Mouse (Mus musculus) layer of hippocampus, postnatal 10 days (tissue): ENCODE data around the gene Tnpo1. TPM values are rescaled to one million over a fixed set of nuclear protein-coding genes. Genes with fewer than 3 reads are reported as not detected.
"Not testable (repeated sequence)": the region's sequence is repeated elsewhere in the genome, so short reads cannot be mapped to it uniquely, and the experiment has no call there.

Experiments used
- DNase-seq, 2 experiments: peaks; one replicate each; pipeline ENCODE4 v3.0.0; 2021; ENCODE audit warnings: low spot score in 2 of 2
- total RNA-seq, 2 experiments: library from RNA; stranded (reverse); gene quantifications; 2 replicates each; pipeline ENCODE4 v1.2.3; 2021

The Tnpo1 gene
- total RNA-seq, 2 experiments from 2014 or later: 64.7 to 69.3 TPM

DNA sequence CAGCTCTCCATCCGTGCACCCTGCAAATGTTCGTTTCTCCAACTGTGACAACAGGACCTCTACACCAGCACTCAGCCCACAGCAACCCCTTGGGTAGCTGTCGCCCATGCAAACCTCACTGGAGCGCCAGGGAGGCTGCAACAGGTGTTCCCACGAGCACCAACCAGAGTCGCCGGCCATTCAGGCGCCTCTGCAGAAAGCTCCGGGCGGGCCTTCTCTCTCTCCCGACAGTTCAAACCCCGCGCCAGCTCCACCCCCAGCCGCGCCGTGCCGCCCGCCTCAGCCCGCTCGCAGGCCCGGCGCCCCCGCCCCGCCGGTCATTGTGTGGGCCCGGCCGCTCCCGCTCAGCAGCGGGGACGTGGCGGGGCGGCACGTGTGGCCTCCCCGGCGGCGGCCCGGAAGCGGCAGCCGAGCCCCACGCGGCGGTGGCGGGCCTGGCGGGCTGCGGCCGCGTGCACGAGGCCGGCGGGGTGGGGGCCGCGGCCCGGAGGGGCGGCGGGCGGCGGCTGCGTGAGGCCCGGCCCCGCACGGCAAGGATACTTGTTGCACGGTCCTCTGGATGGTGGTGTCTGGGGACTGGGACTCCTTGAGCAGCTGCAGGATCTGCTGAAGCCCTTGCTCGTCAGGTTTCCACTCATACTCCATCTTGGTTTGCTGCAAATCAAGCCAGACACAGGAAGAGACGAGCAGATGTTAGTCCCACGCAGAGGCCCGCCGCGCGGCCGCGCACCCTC, 35.9 kb downstream of the Tnpo1 start:
- peak; percentile 43 to 70 for DNase-seq

DNA sequence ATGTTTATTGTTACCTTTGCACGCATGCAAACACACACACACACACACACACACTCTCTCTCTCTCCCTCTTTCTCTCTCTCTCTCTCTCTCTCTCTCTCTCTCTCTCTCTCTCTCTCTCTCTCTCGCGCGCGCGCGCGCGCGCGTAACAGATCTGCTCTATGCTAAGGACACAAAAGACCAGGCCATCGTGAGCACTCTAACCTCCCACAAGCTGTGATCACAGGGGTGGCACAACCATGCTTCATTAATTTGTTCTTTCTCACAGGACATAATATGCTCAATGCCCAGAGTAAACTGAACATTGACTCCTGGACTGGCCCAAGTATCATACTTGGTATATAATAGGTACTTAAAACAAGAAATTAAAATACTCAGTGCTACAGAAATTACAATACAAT, 37.0 kb downstream of the Tnpo1 start:
- DNase-seq: no peak

DNA sequence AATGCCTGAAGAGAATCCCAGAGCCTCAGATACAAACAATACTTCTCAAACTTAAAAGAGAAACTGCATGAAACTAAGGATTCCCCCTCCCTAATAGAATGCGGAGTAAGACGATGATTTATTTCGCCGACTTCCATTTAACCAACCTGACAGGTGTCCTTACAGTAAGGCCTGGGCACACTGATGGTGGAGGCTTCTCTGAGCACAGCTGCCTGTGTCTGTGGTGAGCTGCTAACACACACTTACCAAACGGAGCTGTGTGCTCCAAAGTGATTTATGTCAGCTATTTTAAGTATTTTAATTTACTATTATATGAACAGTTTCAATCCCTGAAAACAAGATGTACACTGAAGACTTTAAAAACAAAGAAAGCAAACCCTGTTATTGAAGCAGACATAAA, 42.4 kb downstream of the Tnpo1 start:
- no peak for DNase-seq

DNA sequence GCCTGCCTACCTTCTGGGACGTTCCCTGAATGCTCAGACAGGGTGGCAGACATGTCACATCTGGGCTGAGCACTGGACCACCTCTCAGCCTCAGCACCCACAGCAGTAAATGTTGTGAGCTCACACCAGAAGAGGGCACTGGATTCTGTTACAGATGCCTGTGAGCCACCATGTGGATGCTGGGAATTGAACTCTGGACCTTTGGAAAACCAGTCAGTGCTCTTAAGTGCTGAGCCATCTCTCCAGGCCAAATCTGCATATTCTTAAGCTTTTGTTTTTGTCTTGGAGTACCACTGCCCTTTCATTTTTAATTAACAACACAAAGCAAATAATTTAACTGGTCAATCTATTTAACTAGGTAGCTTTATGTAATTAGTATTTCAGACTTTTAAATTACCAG, 44.2 kb downstream of the Tnpo1 start:
- no peak for DNase-seq

DNA sequence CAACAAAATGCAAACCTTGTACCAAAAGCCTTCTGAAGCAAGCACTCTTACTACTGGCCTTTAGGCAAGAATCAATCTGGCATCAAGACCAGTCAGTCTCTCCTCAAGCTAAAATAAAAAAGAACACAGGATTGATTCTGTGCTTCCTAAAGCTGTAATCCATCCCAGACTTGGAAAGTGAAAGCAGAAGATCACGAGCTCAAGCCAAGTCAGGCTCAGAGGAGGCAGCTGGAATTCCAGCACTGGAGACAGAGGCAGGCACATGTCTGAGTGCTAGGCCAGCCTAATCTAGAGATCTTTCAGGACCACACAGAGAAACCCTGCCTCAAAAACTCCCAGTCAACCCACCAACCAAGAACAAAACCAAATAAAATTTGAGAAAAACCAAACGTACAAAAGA, 45.8 kb downstream of the Tnpo1 start:
- no peak for DNase-seq

DNA sequence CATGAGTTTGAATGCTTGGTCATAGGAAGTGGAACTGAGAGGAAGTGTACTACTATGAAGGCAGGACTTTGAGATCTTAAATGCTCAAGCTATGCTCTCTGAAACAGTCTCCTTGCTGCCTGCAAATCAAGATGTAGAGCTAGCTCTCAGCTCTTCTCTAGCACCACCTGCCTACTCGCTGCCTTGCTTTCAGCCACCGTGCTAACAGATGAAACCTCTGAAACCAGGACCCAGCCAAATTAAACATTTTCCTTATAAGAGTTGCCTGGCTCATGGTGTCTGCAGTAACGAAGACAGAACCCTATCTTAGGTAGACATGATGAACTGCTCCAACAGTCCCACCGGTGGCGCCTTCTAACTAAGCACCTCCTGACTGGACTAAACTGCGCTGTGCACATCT, 46.8 kb downstream of the Tnpo1 start:
- no peak for DNase-seq

DNA sequence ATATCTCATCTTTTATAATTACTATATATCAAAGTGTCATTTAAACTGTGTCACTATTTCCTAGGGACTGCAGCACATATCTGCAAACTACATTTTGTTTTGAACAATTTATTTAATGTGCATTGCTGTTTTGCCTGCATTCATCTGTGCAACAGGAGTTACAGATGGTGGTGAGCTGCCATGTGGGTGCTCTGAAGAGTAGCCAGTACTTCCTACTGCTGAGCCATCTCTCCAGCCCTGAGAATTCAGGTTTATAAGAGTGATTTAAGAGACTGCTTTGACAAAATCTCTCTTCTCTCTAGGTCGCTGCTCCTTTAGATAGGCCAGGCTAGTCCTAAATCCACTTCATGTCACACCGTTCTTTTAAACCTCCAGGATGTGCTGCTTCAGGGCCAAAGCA, 49.0 kb downstream of the Tnpo1 start:
- DNase-seq: no peak

DNA sequence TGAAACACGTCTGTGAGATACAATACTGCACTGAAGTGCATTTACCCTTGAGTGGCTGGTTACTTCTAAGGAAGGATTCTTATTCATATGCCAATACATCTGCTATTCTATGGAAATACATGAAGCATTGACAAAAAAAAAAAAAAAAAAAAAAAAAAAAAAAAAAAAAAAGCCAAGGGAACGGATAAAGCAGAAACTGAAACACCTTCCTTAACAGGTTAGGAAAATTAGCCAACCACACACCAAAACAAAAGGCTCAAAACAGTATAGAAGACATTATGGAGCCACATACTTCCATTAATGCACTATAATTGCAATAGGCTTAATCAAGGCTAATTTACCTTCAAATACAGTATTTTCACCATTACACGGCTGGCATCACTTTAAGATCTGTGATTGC, 51.5 kb downstream of the Tnpo1 start:
- DNase-seq: no peak

DNA sequence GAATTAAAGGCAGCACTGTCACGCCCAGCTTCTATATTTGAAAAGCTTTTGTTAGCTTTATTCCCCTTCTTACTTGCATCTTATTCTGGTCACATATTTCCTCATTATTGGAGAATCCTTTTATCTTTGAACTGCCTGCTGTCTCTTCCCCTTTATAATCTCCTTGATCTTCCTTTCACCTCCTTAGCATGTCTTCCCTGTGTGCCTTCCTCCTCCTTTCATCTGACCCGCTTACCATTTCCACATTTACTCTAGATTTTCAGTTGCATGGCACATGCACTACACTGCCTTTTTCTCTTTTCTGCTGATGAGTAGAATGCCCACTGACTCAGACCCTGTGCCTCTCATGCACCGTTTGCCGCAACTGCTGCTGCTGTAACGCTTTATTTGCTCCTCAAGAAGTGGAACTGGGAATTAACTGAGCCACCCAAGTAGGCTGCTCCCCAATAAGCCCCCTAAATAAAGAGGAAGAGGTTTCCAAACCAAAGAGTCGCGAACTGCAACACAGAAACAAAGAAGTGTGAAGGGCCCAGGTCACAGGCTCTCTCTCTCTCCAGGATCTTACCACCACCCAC, 53.8 kb downstream of the Tnpo1 start:
- no peak for DNase-seq

DNA sequence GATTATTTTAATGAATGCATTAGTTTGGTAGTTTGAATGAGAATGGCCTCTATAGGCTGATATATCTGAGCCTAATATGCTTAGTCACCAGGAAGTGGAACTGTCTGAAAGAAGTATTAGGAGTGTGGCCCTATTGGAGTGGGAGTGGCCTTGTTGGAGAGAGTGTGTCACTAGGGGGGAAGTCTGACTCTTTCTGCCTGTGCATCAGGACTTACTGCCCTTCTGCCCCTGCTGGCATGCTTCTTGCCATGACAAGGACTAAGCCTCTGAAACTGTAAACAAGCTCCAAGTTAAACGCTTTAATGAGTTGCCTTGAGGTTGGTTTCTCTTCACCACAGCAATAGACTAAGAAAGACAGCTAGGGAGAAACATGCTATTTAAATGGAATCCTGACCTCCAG, 54.9 kb downstream of the Tnpo1 start:
- no peak for DNase-seq

DNA sequence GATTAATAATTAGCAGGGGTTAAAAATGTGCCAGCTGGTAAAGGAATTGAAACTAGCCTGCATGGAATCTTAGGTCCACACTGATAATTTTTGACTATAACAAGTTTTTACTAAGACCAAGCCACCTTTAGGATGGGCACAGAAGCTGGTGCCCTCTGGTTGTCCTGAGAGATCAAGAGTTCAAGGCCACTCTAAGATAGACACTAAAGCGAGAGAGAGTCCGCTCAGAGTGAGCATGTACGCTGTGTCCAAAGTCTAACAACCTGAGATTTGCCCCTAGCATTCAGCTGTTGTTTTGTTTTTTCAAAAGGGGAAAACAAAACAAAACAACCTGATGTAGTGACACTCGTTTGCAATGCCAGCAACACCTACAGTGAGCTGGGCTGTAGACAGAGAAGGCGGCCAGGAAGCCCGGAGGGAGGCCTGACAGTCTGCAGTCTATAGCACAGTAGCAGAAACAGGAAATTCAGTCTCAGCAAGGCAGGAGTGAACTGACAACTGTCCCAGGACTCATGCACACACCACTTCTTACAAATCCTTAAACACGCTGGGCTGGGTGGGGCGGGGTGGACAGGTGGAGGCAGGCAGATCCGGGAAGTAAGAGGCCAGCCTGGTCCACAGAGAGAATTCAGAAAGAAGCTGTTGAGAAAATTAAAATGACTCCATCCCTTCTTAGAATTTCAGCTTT, 57.8 kb downstream of the Tnpo1 start:
- no peak for DNase-seq

DNA sequence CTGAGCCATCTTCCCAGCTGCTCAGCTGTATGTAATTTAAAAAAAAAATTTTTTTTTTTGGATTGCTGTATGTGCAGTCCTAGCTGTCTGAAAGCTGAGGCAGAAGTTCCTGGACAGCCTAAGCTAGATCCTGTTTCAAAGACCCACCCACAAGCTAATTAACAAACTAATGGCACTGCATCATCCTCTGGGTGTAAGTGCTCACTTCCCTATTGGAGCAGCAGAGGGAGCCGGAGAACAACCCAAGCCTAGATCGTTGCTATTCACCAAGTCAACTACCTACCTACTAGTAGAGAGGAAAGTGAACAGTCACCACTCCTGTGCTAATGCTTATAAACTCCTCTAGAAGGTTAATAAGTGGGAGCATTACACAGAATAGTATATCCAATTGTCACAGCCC, 58.4 kb downstream of the Tnpo1 start:
- peak; percentile 56 to 69 for DNase-seq

DNA sequence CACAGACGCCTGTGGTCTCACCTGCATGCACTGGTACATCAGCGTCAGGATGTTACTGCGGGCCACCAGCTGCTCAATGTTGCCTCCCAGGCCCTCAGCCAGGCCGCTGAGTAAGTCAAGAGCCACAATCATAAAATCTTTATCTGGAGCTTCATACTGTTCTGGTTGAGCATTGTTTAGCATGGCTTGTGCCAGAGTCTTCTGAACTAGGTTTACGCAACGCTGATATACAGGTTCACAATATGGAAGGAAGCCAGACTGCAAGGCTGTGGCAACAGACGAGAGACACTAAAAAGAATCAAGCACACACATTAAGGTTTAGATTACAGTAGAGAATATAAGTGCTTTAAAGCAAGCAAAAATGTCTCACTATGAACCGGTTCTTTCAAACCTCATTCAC, 70.9 kb downstream of the Tnpo1 start:
- DNase-seq: no peak

DNA sequence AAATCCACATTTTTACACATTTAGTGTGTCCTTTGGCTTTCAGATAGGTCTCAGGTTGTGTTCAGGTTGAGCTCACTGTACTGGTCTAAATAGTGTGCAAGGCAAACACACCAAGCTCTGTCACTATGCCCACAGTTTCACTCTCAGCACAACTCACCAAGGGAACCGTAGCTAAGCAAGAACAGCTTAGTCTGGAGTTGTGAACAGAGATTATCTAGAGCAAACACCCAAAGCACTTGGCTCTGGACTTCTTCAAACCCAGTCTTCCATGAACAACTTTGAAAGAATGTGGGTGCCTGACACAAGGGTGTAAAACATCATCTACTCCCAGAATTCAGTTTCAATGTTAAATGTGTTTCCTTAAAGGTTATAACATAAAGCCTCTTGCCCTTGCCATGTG, 80.4 kb downstream of the Tnpo1 start:
- no peak for DNase-seq

DNA sequence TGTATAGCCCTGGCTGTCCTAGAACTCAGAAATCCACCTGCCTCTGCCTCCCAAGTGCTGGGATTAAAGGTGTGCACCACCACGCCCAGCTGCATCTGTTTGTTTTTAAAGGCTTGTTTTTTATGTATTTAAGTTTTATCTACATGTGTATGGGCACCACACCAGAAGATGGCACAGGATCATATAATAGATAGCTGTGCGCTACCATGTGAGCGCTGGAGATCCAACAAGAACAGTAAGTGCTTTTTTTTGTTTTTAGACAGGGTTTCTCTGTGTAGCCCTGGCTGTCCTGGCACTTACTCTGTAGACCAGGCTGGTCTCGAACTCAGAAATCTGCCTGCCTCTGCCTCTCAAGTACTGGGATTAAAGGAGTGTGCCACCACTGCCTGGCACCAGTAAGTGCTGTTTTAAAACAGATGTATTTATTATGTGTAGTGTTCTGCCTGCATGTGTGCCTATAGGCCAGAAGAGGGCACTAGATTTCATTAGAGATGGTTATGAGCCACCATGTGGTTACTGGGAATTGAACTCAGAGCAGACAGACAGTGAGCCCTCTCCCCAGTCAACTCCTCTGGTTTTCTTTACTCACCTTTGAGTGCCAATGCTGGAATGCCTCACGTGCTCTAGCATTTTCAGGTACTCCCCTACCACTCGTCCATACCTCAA, 89.6 kb downstream of the Tnpo1 start:
- DNase-seq: no peak

DNA sequence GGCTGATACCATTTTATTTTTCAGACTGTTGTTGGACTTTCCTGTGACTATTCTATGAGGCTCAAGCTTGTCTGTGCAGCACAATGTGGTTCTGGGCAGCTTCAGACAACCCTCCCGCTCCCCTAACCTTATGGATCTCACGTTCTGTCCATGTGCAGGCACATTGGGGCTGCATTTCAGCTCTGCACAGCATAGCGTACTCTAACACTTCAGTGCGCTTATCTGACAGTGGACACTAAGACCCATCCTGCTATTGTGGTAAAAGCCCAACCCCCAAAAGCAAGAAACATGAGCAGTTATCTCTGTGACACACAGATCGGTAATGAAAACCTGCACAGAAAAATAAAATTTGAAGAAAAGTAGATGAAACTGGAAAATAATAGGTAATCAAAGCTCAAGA, 90.4 kb downstream of the Tnpo1 start:
- DNase-seq: no peak

DNA sequence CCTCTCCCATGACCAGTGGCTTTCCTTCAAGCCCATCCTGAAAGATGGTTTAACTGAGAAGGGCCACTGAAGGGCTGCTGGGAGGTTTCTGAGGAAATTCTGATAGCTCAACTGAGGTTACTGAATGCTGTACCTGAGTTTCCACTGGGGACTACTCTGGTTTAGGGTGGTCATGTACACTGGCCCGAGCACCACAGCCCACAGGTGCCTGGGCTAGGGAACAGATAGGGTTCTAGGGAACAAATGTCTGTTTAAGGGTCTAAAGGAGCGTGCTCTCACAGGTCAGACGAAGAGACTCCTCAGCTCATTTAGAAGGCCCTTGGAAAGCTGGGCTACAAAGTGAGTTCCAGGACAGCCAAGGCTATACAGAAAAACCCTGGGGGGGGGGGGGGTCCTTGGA, 91.5 kb downstream of the Tnpo1 start:
- DNase-seq: no peak

DNA sequence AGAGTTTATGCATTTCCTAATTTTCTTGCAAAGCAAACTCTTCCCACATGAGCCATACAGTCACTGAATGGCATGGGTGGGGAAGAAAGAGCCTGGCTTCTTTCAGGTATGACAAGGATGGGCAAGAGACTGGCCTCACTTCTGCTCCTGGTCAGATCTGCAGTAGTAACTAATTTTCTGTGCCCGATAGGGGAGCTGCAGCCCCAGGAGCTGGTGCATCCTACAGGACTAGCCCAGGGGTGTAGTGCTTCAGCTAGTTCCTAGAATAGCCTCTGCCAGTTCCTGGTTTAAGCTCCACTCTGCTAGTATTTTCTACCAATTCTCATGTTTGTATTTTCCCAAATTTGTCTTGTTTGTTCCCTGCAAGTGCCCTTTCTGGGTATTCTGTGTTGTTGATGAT, 92.0 kb downstream of the Tnpo1 start:
- DNase-seq: peak in 1 of 2 experiments; percentile 5

DNA sequence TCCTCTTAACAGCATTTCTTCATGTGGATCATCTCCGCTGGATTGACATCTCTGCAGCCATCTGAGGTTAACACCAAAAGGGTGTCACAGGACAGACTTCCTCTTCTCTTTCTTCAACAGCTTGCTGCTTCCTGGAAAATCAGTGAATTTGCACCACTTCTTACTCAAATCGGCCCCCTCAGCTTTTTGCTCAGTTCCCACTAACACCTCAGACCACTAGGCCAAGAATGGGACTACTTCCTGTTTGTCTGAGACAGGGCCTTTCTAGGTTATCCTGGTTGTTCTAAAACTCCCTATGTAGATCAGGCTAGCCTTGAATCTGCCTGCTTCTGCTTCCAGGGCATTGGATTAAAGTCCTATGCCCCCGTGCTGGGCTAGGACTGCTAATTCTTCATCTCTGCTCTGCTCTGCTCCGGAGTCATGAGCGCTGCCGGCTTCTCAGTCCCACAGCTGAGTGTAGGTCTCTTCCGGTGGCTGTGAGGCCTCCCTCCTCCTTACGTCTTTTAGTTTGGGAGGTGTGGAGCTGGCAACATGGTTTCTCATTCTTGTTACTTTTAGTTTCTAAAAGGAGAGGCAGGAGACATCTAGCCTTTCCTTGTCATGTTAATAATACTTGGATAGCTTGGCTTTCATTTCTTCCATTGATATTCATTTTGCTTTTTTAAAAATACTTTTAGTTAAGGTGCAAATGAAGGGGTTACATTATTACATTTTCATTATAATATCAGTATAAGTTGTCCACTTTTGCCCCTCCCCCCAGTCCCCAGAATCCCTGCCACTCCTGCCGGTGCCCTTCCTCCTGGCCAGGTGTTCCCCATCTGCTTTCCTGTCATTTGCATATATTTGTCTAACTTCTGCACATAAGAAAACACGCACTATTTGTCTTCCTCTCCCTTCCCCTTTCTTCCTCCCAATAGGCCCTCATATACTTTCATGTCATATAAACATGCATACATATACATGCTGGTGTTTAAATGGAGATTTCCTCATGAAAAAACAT, 93.4 kb downstream of the Tnpo1 start:
- no peak for DNase-seq

DNA sequence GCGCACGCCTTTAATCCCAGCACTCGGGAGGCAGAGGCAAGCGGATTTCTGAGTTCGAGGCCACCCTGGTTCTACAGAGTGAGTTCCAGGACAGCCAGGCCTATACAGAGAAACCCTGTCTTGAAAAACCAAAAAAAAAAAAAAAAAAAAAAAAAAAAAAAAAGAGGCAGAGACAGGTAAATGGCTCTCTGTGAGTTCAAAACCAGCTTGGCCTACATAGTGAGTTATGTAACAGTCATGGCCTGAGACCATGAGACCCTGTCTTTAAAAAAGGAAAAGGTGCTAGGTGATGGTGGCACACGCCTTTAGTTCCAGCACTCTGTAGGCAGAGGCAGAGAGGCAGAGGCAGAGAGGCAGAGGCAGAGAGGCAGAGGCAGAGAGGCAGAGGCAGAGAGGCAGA, 97.2 kb downstream of the Tnpo1 start:
- DNase-seq: not testable (repeated sequence)

DNA sequence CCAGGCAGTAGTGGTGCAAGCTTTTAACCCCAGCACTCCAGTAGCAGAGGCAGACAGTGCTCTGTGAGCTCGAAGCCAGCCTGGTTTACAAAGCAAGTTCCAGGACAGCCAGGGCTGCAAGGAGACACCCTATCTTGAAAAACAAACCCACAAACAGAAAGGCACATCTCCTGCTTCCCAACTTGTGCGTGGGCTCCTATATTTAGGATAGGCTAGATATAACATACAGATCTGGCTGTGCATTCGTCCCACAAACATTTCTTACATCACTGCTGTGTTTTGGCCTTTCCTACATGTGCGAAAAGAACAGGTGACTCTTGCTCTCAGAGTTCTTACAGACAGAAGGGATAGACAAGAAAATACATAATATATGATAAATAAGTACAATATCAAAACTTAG, 100.6 kb downstream of the Tnpo1 start:
- no peak for DNase-seq
